ENCODE assay signal across 13 mouse cellular contexts in the genomic region with DNA sequence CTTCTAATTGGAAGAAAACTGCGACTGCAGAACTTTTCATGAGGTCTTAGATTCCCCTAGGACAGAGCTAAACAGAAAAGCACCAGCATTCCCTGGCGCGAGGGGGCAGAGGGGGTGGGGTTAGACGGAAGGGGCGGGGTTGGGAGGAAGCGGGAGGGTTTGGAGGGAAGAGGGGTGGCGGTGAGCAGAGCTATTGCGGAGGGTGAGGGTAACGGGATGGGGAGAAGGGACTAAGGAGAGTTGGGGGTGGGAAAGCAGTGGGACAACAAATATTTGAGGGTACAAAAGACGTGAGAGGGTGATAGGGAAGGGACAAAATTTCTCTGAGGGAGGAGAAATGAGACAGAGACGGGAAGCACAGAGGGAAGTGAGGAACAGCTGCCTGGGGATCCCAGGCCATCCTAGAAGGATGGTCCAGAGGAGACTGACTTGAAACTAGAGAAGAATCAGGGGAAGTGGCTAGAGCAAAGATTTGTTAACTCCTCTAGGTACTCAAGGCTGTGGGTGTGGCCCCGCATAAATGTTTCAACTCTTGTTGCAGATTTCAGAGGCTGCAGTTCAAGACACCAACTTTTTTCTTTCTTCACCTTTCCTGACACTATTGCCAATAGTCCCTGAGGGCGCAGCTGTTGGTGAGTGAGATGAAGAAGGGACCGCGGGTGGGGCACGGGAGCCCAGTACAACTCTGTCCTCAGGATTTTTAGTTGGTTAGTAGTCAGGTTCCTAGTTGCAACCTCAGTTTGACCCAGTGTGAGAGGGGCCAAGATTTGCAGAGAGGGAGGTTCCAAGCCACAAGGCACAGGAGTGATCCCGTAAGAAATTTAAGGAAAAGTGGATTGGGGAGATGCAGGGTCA. TPM values are rescaled to one million over a fixed set of nuclear protein-coding genes. Genes with fewer than 3 reads are reported as not detected.
DNase-seq lines count a peak whose midpoint lies in the region; ATAC-seq and TF ChIP-seq lines count a peak whose summit lies in the region.
"Not testable (repeated sequence)": the region's sequence is repeated elsewhere in the genome, so short reads cannot be mapped to it uniquely, and the experiment has no call there.
"Had no signal": no experiment of that assay in that cellular context is flagged by ENCODE, and none has a peak within 500 bp of the region (broad histone marks: within the 10 kb centered on the region; RNA-seq: fewer than 3 reads in every experiment).

No protein-coding gene starts in this region.

- not testable (repeated sequence) for DNase-seq in CH12.LX (ENCODE audit: extremely low read depth); embryonic facial prominence, embryonic 14.5 days (ENCODE audit: low spot score); forebrain, postnatal 0 days

- not testable (repeated sequence) for H3K4me3 ChIP-seq in CH12.LX (replicated peaks in 1 of 3; ENCODE audit: low read depth in 2 of 3, low read length in 2 of 3, poor library complexity in 1 of 3); embryonic facial prominence, embryonic 14.5 days (ENCODE audit: low read depth, low read length); forebrain, postnatal 0 days (ENCODE audit: low read depth, low read length); intestine, embryonic 16.5 days (ENCODE audit: low read length); neural tube, embryonic 12.5 days
- 0 out of 2 replicates have a peak overlapping the region, but pooled peaks have one; percentile 10 for H3K4me3 ChIP-seq in heart, embryonic 16.5 days (ENCODE audit: low read length)
- H3K4me3 ChIP-seq in limb, embryonic 13.5 days = peak overlapping the region; percentile 25

- TF ChIP-seq CTCF in CH12.LX (conservative IDR thresholded peaks at IDR 0.05 in 1 of 2, IDR thresholded peaks at IDR 0.05 in 1 of 2; ENCODE audit: low read depth in 2 of 2, low read length in 2 of 2); forebrain, postnatal 0 days (IDR thresholded peaks at IDR 0.05; ENCODE audit: low read depth): not testable (repeated sequence)

- 9% methylated on average over 12 of the region's 17 CpGs for WGBS in embryonic facial prominence, embryonic 14.5 days
- WGBS in forebrain, postnatal 0 days = 20% methylated on average over 9 of the region's 17 CpGs
- WGBS in heart, embryonic 16.5 days = 14% methylated on average over 11 of the region's 17 CpGs
- 18% methylated on average over 12 of the region's 17 CpGs for WGBS in intestine, embryonic 16.5 days
- WGBS in limb, embryonic 13.5 days = 11% methylated on average over 12 of the region's 17 CpGs
- WGBS in neural tube, embryonic 12.5 days = 14% methylated on average over 11 of the region's 17 CpGs

- dilution Hi-C loops in CH12.LX (cut with MboI; ENCODE audit: extremely low pct_ligation_motif_present, extremely low pct_unique_long_range_greater_than_20kb, low sequenced_read_pairs) = not testable (repeated sequence)

- H3K9ac ChIP-seq in CH12.LX (ENCODE audit: insufficient read depth, low read depth); embryonic facial prominence, embryonic 14.5 days (ENCODE audit: low read depth, low read length); forebrain, postnatal 0 days; heart, embryonic 16.5 days (ENCODE audit: low read length); intestine, embryonic 16.5 days (ENCODE audit: low read depth, low read length); limb, embryonic 13.5 days; neural tube, embryonic 12.5 days: not testable (repeated sequence)

- not testable (repeated sequence) for H3K27ac ChIP-seq in CH12.LX (ENCODE audit: insufficient read depth, low read depth); embryonic facial prominence, embryonic 14.5 days (replicated peaks; ENCODE audit: low read depth, low read length); forebrain, postnatal 0 days (ENCODE audit: low read depth, low read length); heart, embryonic 16.5 days (ENCODE audit: low read length); intestine, embryonic 16.5 days (ENCODE audit: low read length); limb, embryonic 13.5 days; neural tube, embryonic 12.5 days

- H3K4me2 ChIP-seq in CH12.LX (ENCODE audit: insufficient read depth, low read depth, poor library complexity, severe bottlenecking) = peak overlapping the region; percentile 29; the same call in 1 of the 2 replicates
- H3K4me2 ChIP-seq in embryonic facial prominence, embryonic 14.5 days (ENCODE audit: low read depth, low read length) = peak overlapping the region; percentile 41
- H3K4me2 ChIP-seq in forebrain, postnatal 0 days (ENCODE audit: low read depth) = not testable (repeated sequence)
- peak overlapping the region; percentile 50 for H3K4me2 ChIP-seq in heart, embryonic 16.5 days (ENCODE audit: low read depth, low read length)
- H3K4me2 ChIP-seq in intestine, embryonic 16.5 days (ENCODE audit: low read depth, low read length) = 0 out of 2 replicates have a peak overlapping the region, but pooled peaks have one; percentile 22
- H3K4me2 ChIP-seq in limb, embryonic 13.5 days (replicated peaks) = peak overlapping the region; percentile 50
- peak overlapping the region; percentile 44 for H3K4me2 ChIP-seq in neural tube, embryonic 12.5 days (replicated peaks)

- not testable (repeated sequence) for H3K79me2 ChIP-seq in CH12.LX (replicated peaks; ENCODE audit: control insufficient read depth, extremely low read depth, insufficient read depth, poor library complexity, severe bottlenecking)

- not testable (repeated sequence) for TF ChIP-seq RAD21 in CH12.LX (IDR thresholded peaks at IDR 0.05; ENCODE audit: low read depth, low read length)

- not testable (repeated sequence) for TF ChIP-seq POLR2A in CH12.LX (IDR thresholded peaks at IDR 0.05; ENCODE audit: low read depth, low read length)

- not testable (repeated sequence) for TF ChIP-seq EP300 in CH12.LX (IDR thresholded peaks at IDR 0.05; ENCODE audit: low read length)

- not testable (repeated sequence) for H3K4me1 ChIP-seq in CH12.LX (ENCODE audit: control insufficient read depth in 1 of 2, insufficient read depth in 2 of 2); embryonic facial prominence, embryonic 14.5 days (ENCODE audit: control insufficient read depth, insufficient read depth, low read length); forebrain, postnatal 0 days (ENCODE audit: insufficient read depth); heart, embryonic 16.5 days (ENCODE audit: control insufficient read depth, insufficient read depth, low read length); intestine, embryonic 16.5 days (ENCODE audit: control insufficient read depth, insufficient read depth, low read length); limb, embryonic 13.5 days; neural tube, embryonic 12.5 days

- ATAC-seq in embryonic facial prominence, embryonic 14.5 days (ENCODE audit: low read depth) = peak; percentile 62; the same call in 1 of the 2 replicates
- peak; percentile 34; the same call in 1 of the 2 replicates for ATAC-seq in forebrain, postnatal 0 days
- ATAC-seq in heart, embryonic 16.5 days (replicated peaks; ENCODE audit: extremely low read depth, insufficient read depth, low FRiP score) = 0 out of 2 replicates have a peak, but pooled peaks have one; percentile 52
- peak; percentile 64 for ATAC-seq in intestine, embryonic 16.5 days
- peak; percentile 88 for ATAC-seq in limb, embryonic 13.5 days (ENCODE audit: low FRiP score, low read depth)
- peak; percentile 43; the same call in 1 of the 2 replicates for ATAC-seq in megakaryocyte, adult 5-6 weeks (ENCODE audit: poor library complexity, severe bottlenecking)
- ATAC-seq in neural tube, embryonic 12.5 days (ENCODE audit: low FRiP score, low read depth) = peak; percentile 82

- not testable (repeated sequence) for H3K9me3 ChIP-seq in CH12.LX (replicated peaks; ENCODE audit: low read length); embryonic facial prominence, embryonic 14.5 days (ENCODE audit: control insufficient read depth, low read length); forebrain, postnatal 0 days (ENCODE audit: low read length); heart, embryonic 16.5 days (replicated peaks; ENCODE audit: control insufficient read depth, low read length); intestine, embryonic 16.5 days (ENCODE audit: control insufficient read depth, low read length); limb, embryonic 13.5 days; neural tube, embryonic 12.5 days

- not testable (repeated sequence) for H3K36me3 ChIP-seq in CH12.LX (replicated peaks in 1 of 2; ENCODE audit: control insufficient read depth in 1 of 2, insufficient read depth in 1 of 2, low read length in 1 of 2); embryonic facial prominence, embryonic 14.5 days (ENCODE audit: control insufficient read depth, insufficient read depth, low read length); forebrain, postnatal 0 days (ENCODE audit: insufficient read depth); heart, embryonic 16.5 days (ENCODE audit: control insufficient read depth, insufficient read depth); intestine, embryonic 16.5 days (ENCODE audit: control insufficient read depth, insufficient read depth, low read length); limb, embryonic 13.5 days; neural tube, embryonic 12.5 days

- not testable (repeated sequence) for H3K27me3 ChIP-seq in CH12.LX (replicated peaks); embryonic facial prominence, embryonic 14.5 days (replicated peaks; ENCODE audit: control insufficient read depth, insufficient read depth, low read length); forebrain, postnatal 0 days (ENCODE audit: insufficient read depth, low read length); heart, embryonic 16.5 days (ENCODE audit: control insufficient read depth, insufficient read depth, low read length); intestine, embryonic 16.5 days (replicated peaks; ENCODE audit: control insufficient read depth, insufficient read depth, low read length); limb, embryonic 13.5 days; neural tube, embryonic 12.5 days (replicated peaks)

- in situ Hi-C loops in CH12.LX (cut with MboI; ENCODE audit: low pct_ligation_motif_present, low pct_unique_long_range_greater_than_20kb, low sequenced_read_pairs) = not testable (repeated sequence)

RNA-seq across cellular contexts. Expression of gene H60b, which starts 15.2 kb away (rescaled TPM):
- total RNA-seq in CH12.LX (2012; rRNA removed) (not detected in 2 replicates), CH12.LX (2014; rRNA removed) (not detected in 2 replicates)
- polyA plus RNA-seq in CH12.LX (2012; ENCODE audit: insufficient read length, low read depth) = 0.25 TPM in 1 of 2 replicates, not detected in the other
- 0.38 and 0.39 TPM in 2 replicates for polyA plus RNA-seq in embryonic facial prominence, embryonic 14.5 days (2014; fragmentation: Nextera tagmentation; extraction: Ambion mirVana)
- 0.92 and 1.0 TPM in 2 replicates for total RNA-seq in forebrain, postnatal 0 days (2014; rRNA removed)
- polyA plus RNA-seq in forebrain, postnatal 0 days (2015; fragmentation: Nextera tagmentation; extraction: Ambion mirVana) = 0.15 TPM in 1 of 2 replicates, not detected in the other
- 0.27 and 0.56 TPM in 2 replicates for polyA plus RNA-seq in heart, embryonic 16.5 days (2015; fragmentation: Nextera tagmentation; extraction: Ambion mirVana)
- 0.29 and 0.31 TPM in 2 replicates for polyA plus RNA-seq in intestine, embryonic 16.5 days (2015; fragmentation: Nextera tagmentation; extraction: Ambion mirVana)
- 0.62 and 0.70 TPM in 2 replicates for polyA plus RNA-seq in limb, embryonic 13.5 days (2015; fragmentation: Nextera tagmentation; extraction: Ambion mirVana)
- not detected in 2 replicates for total RNA-seq in megakaryocyte, adult 5-6 weeks (2015)
- total RNA-seq in megakaryocyte, adult 5-6 weeks (2017) = not detected in 2 replicates
- 0.48 and 0.92 TPM in 2 replicates for polyA plus RNA-seq in neural tube, embryonic 12.5 days (2016; fragmentation: Nextera tagmentation; extraction: Ambion mirVana)
- total RNA-seq: gastrocnemius, adult 8-10 months; heart, adult 8-10 months; layer of hippocampus, adult 2 months had no signal

RNA-seq across cellular contexts. Expression of gene Raet1e, which starts 15.2 kb away (rescaled TPM):
- total RNA-seq in CH12.LX (2012; rRNA removed) = 0.13 and 0.64 TPM in 2 replicates
- total RNA-seq in CH12.LX (2014; rRNA removed) = 0.62 and 0.85 TPM in 2 replicates
- polyA plus RNA-seq in CH12.LX (2012; ENCODE audit: insufficient read length, low read depth) = 1.2 TPM in 2 replicates
- 5.4 and 6.7 TPM in 2 replicates for polyA plus RNA-seq in embryonic facial prominence, embryonic 14.5 days (2014; fragmentation: Nextera tagmentation; extraction: Ambion mirVana)
- total RNA-seq in forebrain, postnatal 0 days (2014; rRNA removed) = 0.85 TPM in 1 of 2 replicates, not detected in the other
- 0.16 and 0.52 TPM in 2 replicates for polyA plus RNA-seq in forebrain, postnatal 0 days (2015; fragmentation: Nextera tagmentation; extraction: Ambion mirVana)
- polyA plus RNA-seq in heart, embryonic 16.5 days (2015; fragmentation: Nextera tagmentation; extraction: Ambion mirVana) = 2.1 and 2.3 TPM in 2 replicates
- 3.9 and 4.1 TPM in 2 replicates for polyA plus RNA-seq in intestine, embryonic 16.5 days (2015; fragmentation: Nextera tagmentation; extraction: Ambion mirVana)
- polyA plus RNA-seq in limb, embryonic 13.5 days (2015; fragmentation: Nextera tagmentation; extraction: Ambion mirVana) = 12.0 and 13.0 TPM in 2 replicates
- 3.7 and 3.9 TPM in 2 replicates for total RNA-seq in megakaryocyte, adult 5-6 weeks (2015)
- total RNA-seq in megakaryocyte, adult 5-6 weeks (2017) = 1.3 and 7.2 TPM in 2 replicates
- 4.9 and 5.8 TPM in 2 replicates for polyA plus RNA-seq in neural tube, embryonic 12.5 days (2016; fragmentation: Nextera tagmentation; extraction: Ambion mirVana)
- total RNA-seq: heart, adult 8-10 months; layer of hippocampus, adult 2 months; left cerebral cortex, adult 18-20 months had no signal
- polyA plus RNA-seq: activated CD4-positive, CD25-positive, alpha-beta regulatory T cell, adult 4 months had no signal

RNA-seq across cellular contexts. Expression of gene E030030I06Rik, which starts 24.5 kb away (rescaled TPM):
- total RNA-seq in CH12.LX (2012; rRNA removed) = 6.8 and 7.5 TPM in 2 replicates
- 1.4 and 3.5 TPM in 2 replicates for total RNA-seq in CH12.LX (2014; rRNA removed)
- polyA plus RNA-seq in CH12.LX (2012; ENCODE audit: insufficient read length, low read depth) = 4.2 and 5.9 TPM in 2 replicates
- polyA plus RNA-seq in embryonic facial prominence, embryonic 14.5 days (2014; fragmentation: Nextera tagmentation; extraction: Ambion mirVana) = 14.3 and 16.1 TPM in 2 replicates
- total RNA-seq in forebrain, postnatal 0 days (2014; rRNA removed) = not detected in 2 replicates
- polyA plus RNA-seq in forebrain, postnatal 0 days (2015; fragmentation: Nextera tagmentation; extraction: Ambion mirVana) = 1.5 and 1.7 TPM in 2 replicates
- polyA plus RNA-seq in heart, embryonic 16.5 days (2015; fragmentation: Nextera tagmentation; extraction: Ambion mirVana) = 9.0 and 10.4 TPM in 2 replicates
- polyA plus RNA-seq in intestine, embryonic 16.5 days (2015; fragmentation: Nextera tagmentation; extraction: Ambion mirVana) = 28.0 and 30.0 TPM in 2 replicates
- 18.1 and 18.9 TPM in 2 replicates for polyA plus RNA-seq in limb, embryonic 13.5 days (2015; fragmentation: Nextera tagmentation; extraction: Ambion mirVana)
- total RNA-seq in megakaryocyte, adult 5-6 weeks (2015) = 3.1 and 3.7 TPM in 2 replicates
- 2.4 and 2.9 TPM in 2 replicates for total RNA-seq in megakaryocyte, adult 5-6 weeks (2017)
- 11.1 and 14.7 TPM in 2 replicates for polyA plus RNA-seq in neural tube, embryonic 12.5 days (2016; fragmentation: Nextera tagmentation; extraction: Ambion mirVana)

Comparison
In these comparisons a context has a peak if more than half of its experiments do, and no peak if none do; other contexts are left out.
1. ATAC-seq: peak in every context shown above with its lines; median percentile 88 in limb, embryonic 13.5 days; 82 in neural tube, embryonic 12.5 days; 64 in intestine, embryonic 16.5 days; 62 in embryonic facial prominence, embryonic 14.5 days; 52 in heart, embryonic 16.5 days; 43 in megakaryocyte, adult 5-6 weeks; 34 in forebrain, postnatal 0 days.